Mouse (Mus musculus) ovary, adult 18-20 months (tissue): ENCODE data around the gene Rsph6a.
A peak's percentile ranks its signal among the peaks of the same experiment; 100 is the strongest.

Source experiments
- DNase-seq: peaks from one replicate; pipeline ENCODE4 v3.0.0; 2022; ENCODE audit warnings: low spot score, mixed read lengths

Gene Rsph6a

GRCm38 (mm10) chr7:19098811-19099210 is 44.3 kb downstream of the Rsph6a start:
- no peak for DNase-seq

GRCm38 (mm10) chr7:19100290-19100689 is 45.8 kb downstream of the Rsph6a start:
- no peak for DNase-seq

- no peak for DNase-seq
Measured at GRCm38 (mm10) chr7:19103741-19104140, 49.3 kb downstream of the Rsph6a start.

GRCm38 (mm10) chr7:19104486-19104885 is 50.0 kb downstream of the Rsph6a start:
- DNase-seq: no peak

- DNase-seq: no peak
Measured at GRCm38 (mm10) chr7:19107436-19107835, 52.9 kb downstream of the Rsph6a start.

- DNase-seq: no peak
Measured at GRCm38 (mm10) chr7:19109565-19109964, 55.1 kb downstream of the Rsph6a start.

GRCm38 (mm10) chr7:19118028-19118771 is 63.7 kb downstream of the Rsph6a start, which contains the start of gene Gm4969:
Gm4969 (minus strand) TSS chr7:19118368.
- peak; percentile 41 for DNase-seq

GRCm38 (mm10) chr7:19119083-19119482 is 64.6 kb downstream of the Rsph6a start:
- no peak for DNase-seq

- peak; percentile 93 for DNase-seq
Measured at GRCm38 (mm10) chr7:19119631-19120429, 65.3 kb downstream of the Rsph6a start, which contains the start of gene Fbxo46. Fbxo46 (plus strand) TSS chr7:19119859.

GRCm38 (mm10) chr7:19121686-19122085 is 67.2 kb downstream of the Rsph6a start:
- DNase-seq: no peak
